Mouse (Mus musculus) midbrain, embryonic 13.5 days (tissue): ENCODE data around the gene Gm8978. TPM values are rescaled to one million over a fixed set of nuclear protein-coding genes. Genes with fewer than 3 reads are reported as not detected.
"Not testable (repeated sequence)": the region's sequence is repeated elsewhere in the genome, so short reads cannot be mapped to it uniquely, and the experiment has no call there.

Experiments used
- ATAC-seq: fragments of 200-750 bp; cut with Nextera tagmentation; 2 replicates; pipeline ENCODE4 v1.8.0; 2017; ENCODE audit warnings: mild to moderate bottlenecking, moderate TSS enrichment, moderate library complexity
- H3K27ac ChIP-seq: fragments of 300-500 bp; sonication (generic); 2 replicates; pipeline ENCODE4 v1.5.1; 2015; ENCODE audit warnings: inconsistent platforms, mild to moderate bottlenecking, moderate library complexity
- H3K27me3 ChIP-seq: fragments of 300-500 bp; sonication (generic); 2 replicates; pipeline ENCODE4 v1.6.1; 2015; ENCODE audit warnings: mild to moderate bottlenecking, inconsistent platforms
- H3K36me3 ChIP-seq: fragments of 300-500 bp; sonication (generic); 2 replicates; pipeline ENCODE4 v1.6.1; 2015; ENCODE audit warnings: mild to moderate bottlenecking, inconsistent platforms
- H3K4me1 ChIP-seq: fragments of 300-500 bp; sonication (generic); replicated peaks from 2 replicates; pipeline ENCODE4 v1.6.1; 2015; ENCODE audit warnings: inconsistent platforms
- H3K4me2 ChIP-seq: fragments of 300-500 bp; sonication (generic); replicated peaks from 2 replicates; pipeline ENCODE4 v1.6.1; 2015; ENCODE audit warnings: moderate library complexity, mild to moderate bottlenecking, inconsistent platforms
- H3K4me3 ChIP-seq: fragments of 300-500 bp; sonication (generic); replicated peaks from 2 replicates; pipeline ENCODE4 v1.5.1; 2015; ENCODE audit warnings: mild to moderate bottlenecking, inconsistent platforms
- H3K9ac ChIP-seq: fragments of 300-500 bp; sonication (generic); replicated peaks from 2 replicates; pipeline ENCODE4 v1.6.1; 2015; ENCODE audit warnings: mild to moderate bottlenecking, inconsistent platforms
- H3K9me3 ChIP-seq: fragments of 300-500 bp; sonication (generic); 2 replicates; pipeline ENCODE4 v1.6.1; 2016; ENCODE audit warnings: mild to moderate bottlenecking, inconsistent platforms
- WGBS: fragments of 180-500 bp; shearing (Covaris S2); methylation state at CpG from one replicate; pipeline ENCODE4 v1.1.7; 2015; 5-methylcytosine and 5-hydroxymethylcytosine counted together
- microRNA-seq: library from miRNA; unstranded; fragments of <30 nt; microRNA quantifications from one replicate; pipeline ENCODE4, GENCODE M21; 2016
- polyA plus RNA-seq: library from polyadenylated mRNA; unstranded; fragments of >200 nt; fragmentation: Nextera tagmentation; extraction: Ambion mirVana; gene quantifications from 2 replicates; pipeline ENCODE4 v1.2.1, GENCODE M21; 2015

Gene Gm8978
- not detected in 2 replicates for polyA plus RNA-seq

DNA sequence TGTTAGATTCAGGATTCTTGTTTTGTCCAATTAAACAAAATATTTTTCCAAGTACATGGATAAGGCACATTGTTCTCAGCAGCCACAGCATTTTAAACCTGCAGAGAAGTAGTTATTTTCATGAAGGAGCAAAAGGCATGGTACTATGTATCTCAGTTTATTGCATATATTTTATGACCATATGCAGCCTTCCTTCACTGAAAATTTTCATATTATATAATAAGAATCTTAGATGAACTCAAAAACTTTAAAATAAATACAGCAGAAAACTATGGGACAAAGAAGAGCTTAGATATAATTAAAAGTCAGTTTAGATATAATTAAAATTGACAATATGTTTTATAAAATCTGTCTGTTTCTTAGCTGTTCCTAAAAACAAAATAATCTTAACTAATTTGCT, at the start of gene Gm8978:
TSS of gene Gm8978 (minus strand) at position 101 of the 400 bp plus-strand sequence.
- not testable (repeated sequence) for ATAC-seq, H3K27me3 ChIP-seq, H3K4me3 ChIP-seq, H3K9me3 ChIP-seq, H3K4me2 ChIP-seq, H3K36me3 ChIP-seq, H3K4me1 ChIP-seq, H3K9ac ChIP-seq, H3K27ac ChIP-seq

DNA sequence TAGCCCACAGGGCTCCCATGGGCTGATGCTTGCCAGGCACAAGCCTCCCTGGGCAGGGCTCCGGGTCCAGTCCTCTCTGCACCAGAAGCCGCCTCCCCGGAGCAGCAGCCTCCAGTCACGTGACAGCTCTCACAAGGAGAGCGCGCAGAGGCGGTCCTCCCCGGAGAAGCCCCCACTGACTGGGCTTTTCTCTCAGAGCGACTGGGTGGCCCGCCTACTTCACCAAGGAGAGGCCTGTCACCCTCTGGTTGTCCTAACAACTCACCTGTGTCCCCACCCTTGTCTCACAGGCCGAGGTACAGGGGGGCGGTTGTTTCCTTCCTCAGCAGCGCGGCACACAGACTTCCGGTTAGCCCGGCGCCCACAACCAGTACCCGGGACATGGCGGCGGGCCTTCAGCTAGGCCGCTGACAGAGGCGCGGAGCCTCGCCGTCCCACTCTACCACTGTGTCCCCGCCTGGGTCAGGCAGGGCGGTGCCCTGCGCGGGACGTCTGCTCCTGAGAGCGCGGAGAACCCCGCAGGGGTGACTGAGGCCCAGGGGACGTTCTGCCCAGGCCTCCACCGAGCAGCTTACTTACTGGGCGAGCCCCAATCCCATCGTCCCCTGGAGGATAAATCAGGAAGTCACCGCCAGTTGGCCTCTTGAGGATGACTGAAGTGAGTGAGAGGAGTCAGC, 35.3 kb downstream of the Gm8978 start:
- H3K9ac ChIP-seq = peak overlapping the region; percentile 61
- H3K4me2 ChIP-seq = peak overlapping the region; percentile 54
- 0% methylated on average over 8 of the region's 38 CpGs for WGBS
- peak overlapping the region; percentile 62; the same call in 1 of the 2 replicates for H3K27ac ChIP-seq
- peak; percentile 99 for ATAC-seq
- H3K4me3 ChIP-seq = peak overlapping the region; percentile 43
- not testable (repeated sequence) for H3K36me3 ChIP-seq, H3K27me3 ChIP-seq, H3K9me3 ChIP-seq, H3K4me1 ChIP-seq

DNA sequence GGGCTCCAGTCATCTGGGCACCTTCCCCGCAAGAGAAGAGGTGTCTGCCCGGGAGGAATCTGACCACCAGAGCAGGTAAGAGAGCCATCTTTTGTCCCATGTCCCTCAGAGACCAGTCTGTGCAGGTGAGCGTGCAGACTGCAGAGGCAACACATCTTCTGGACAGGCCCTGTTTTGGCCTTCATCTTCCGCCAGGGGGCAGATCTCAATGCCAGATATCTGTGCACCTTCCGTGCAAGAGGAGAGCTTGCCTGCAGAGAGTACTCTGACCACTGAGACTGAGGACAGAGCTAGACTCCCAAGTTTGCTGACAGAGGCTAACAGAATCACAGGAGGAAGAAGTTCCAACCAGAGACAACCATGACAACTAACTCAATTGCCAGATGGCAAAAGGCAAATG, 56.5 kb downstream of the Gm8978 start:
- H3K27me3 ChIP-seq, H3K9ac ChIP-seq, H3K4me1 ChIP-seq, H3K4me2 ChIP-seq, H3K4me3 ChIP-seq, H3K27ac ChIP-seq, H3K36me3 ChIP-seq, ATAC-seq, H3K9me3 ChIP-seq: not testable (repeated sequence)
- WGBS = 85% methylated on average over 5 of the region's 5 CpGs

Small RNA genes lying within 50 kb of the gene (microRNA-seq; reads per million reads assigned to microRNA genes)
- gene Gm27440 = not detected

Other genes with a start within 250 kb of the Gm8978 start
- gene Rnls, start 233.0 kb downstream of the Gm8978 start, polyA plus RNA-seq = 10.2 and 11.0 TPM in 2 replicates
- not detected in 2 replicates for gene Lipo4, start 107.5 kb downstream of the Gm8978 start, polyA plus RNA-seq
- gene Lipo2, start 126.1 kb upstream of the Gm8978 start, polyA plus RNA-seq = 0.47 and 0.52 TPM in 2 replicates
- gene Lipo3, start 136.7 kb upstream of the Gm8978 start, polyA plus RNA-seq = 14.7 and 15.9 TPM in 2 replicates
- not detected in 2 replicates for gene Lipo1, start 162.2 kb upstream of the Gm8978 start, polyA plus RNA-seq